Mouse (Mus musculus) liver, adult 2 months (tissue): Measurements from ENCODE around the gene Impg2.

ENCODE experiments used
- CTCF ChIP-seq: fragments of 200-500 bp; IDR thresholded peaks from 2 replicates; pipeline ENCODE4 v1.5.1; 2011; ENCODE audit warnings: low read depth, low read length, control low read depth
- POLR2A ChIP-seq: fragments of 200-500 bp; IDR thresholded peaks from 2 replicates; pipeline ENCODE4 v1.6.1; 2011; ENCODE audit warnings: low read length, control low read depth; ENCODE audit not compliant: insufficient read depth; ENCODE audit errors: extremely low read depth

GRCm38 (mm10) chr16:56204051-56204450 lies at the start of gene Impg2:
- no peak for TF ChIP-seq POLR2A
- TF ChIP-seq CTCF: no peak
